Mouse (Mus musculus) layer of hippocampus, postnatal 25 days (tissue): ENCODE measurements around the gene Abcc12. TPM values are rescaled to one million over a fixed set of nuclear protein-coding genes. Genes with fewer than 3 reads are reported as not detected.

Experiments
- DNase-seq, 2 experiments: peaks; one replicate each; pipeline ENCODE4 v3.0.0; 2022; ENCODE audit warnings: mixed read lengths in 2 of 2, low spot score in 1 of 2; ENCODE audit errors: extremely low spot score in 1 of 2
- total RNA-seq, 2 experiments: library from RNA; stranded (reverse); gene quantifications; 2 replicates each; pipeline ENCODE4 v1.2.3; 2021

Abcc12 gene
- total RNA-seq, 2 experiments from 2014 or later, result 0.25 to 0.42 TPM

GRCm38 (mm10) chr8:86527336-86528029, 53.0 kb downstream of the Abcc12 start:
- DNase-seq, result no peak

DNA sequence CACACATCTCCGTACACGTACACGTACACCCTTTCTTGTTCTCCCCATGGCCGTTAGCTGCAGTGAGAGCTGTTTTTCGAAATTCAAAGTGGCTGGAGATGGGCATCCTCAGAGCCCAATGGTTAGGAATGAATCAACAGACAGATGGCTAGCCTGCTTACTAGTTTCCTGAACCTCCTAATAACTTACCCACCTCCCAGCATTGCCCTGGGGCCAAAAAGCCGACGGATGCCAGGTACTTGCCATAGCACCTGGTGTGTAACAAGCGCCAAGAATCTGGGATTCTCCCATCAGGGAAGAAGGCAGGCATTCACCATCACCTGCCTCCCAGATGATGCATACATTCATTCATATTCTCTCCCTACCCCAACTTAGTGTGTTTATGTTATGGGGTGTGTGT, 53.7 kb downstream of the Abcc12 start:
- no peak for DNase-seq

- DNase-seq, result no peak
Measured at GRCm38 (mm10) chr8:86514203-86514602, 66.3 kb downstream of the Abcc12 start.

GRCm38 (mm10) chr8:86512886-86513285, 67.6 kb downstream of the Abcc12 start:
- no peak for DNase-seq

GRCm38 (mm10) chr8:86512131-86512792, 68.2 kb downstream of the Abcc12 start:
- no peak for DNase-seq

- DNase-seq, result no peak
Measured at GRCm38 (mm10) chr8:86501341-86501740, 79.1 kb downstream of the Abcc12 start.

DNA sequence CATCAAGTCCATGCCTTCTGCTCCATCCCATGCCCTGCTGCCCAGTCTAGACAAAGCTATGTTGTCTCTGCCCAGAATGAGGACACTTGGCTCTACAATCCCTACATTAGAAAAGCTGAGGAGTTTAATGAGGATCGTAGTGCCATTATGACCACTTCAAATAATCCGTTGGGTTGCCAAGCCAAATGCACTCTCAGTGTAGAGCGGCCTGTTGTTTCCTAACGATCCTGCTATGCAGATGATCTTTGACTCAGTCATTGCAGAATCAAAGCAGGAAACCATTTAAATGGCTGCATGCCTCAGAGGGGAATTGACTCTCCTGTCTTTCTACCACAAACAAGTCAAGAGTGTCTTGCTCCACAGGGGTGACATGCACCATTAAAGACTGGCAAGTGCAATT, 85.4 kb downstream of the Abcc12 start:
- DNase-seq, result no peak

DNA sequence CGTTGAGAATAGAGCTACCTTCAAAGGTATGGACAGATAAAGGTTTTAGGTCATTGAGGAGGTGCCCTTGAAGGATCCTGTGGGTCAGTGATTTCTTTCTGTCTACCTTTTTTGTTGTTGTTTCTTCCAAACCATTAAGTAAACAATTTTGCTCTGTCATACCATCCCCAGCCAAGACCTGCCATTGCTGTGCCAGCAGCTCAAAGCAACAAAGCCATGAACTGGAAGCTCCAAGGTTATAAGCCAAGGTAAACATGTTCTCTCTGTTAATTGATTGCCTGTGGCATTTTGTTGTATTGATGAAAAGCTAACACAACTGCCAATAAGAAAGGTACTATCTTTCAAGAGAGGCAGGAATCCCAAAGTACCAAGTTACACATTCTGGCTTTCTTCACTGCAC, 86.6 kb downstream of the Abcc12 start:
- DNase-seq, result no peak

DNA sequence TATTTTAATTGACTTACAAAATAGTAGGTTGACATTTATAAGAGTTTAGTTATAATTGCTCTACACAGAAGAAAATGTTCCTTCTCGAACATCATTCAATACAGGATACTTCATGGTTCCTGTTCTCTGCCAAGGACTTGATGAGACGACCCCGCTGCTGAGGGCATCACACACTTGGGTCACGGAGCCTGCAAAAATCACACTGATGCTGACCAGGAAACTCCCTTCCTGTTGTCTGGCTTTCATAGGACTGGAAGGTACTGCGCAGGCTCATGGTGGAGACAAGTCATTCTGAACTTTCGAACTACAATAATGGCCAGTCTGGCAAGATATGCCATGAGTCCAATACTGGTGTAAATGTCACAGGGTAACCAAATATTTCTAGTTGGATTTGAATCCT, 95.1 kb downstream of the Abcc12 start:
- no peak for DNase-seq

DNA sequence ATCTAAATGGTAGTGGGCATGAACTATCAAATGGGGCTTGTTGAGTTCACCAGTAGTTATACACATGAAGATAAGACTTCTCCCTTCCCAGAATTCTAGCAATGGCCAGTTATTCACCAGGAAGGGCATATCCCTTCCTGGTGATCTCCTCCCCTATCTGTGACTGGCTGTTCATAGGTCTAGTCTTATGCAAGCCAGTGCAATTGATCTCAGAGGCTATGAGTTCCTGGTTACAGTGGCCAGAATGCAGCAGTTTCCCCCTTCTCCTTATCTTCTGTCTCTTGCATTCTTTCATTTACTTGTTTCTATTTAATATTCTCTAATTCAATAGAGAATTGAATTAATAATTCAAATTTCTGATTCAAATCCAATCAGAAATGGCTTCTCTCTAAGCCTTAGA, 96.2 kb downstream of the Abcc12 start:
- DNase-seq, result no peak

GRCm38 (mm10) chr8:86482116-86482515, 98.4 kb downstream of the Abcc12 start:
- no peak for DNase-seq

DNA sequence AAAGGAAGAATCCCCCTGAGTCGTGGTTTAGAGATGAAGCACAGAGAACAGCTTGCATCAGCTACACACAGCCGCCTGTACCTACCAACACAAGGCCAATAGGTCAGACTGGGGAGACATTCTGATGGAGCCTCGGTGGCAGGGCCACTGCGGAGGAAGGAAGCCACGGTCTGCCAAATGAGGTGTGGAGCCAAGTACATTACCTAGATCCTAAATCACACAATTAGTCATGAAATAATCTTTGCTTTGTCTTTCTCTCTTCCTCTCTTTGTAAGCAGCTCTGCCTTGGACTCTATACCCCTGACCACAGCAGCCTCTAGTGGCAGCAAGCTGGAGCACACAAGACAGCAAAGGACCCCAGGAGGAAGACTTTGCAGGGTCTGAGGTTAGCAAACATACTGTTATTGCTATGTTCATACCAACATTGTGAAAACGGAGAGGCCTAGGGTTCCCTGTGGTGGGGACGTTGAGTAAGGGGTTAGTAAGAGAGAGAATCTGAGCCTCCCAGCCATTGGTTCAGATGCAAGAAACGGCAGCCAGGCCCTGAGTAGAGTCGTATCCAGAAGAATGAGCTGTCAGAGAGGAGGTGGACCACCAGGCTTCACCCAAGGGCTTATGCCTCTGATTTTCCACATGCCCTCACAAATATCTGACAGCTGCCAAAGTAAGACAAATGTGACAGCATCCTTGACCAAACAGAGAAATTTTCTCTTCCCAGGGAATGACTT, 104.6 kb downstream of the Abcc12 start:
- DNase-seq, result peak; percentile 22 to 54

- DNase-seq, result no peak
Measured at GRCm38 (mm10) chr8:86474461-86474860, 106.0 kb downstream of the Abcc12 start.

- no peak for DNase-seq
Measured at GRCm38 (mm10) chr8:86473121-86473520, 107.4 kb downstream of the Abcc12 start.

GRCm38 (mm10) chr8:86470717-86471116, 109.8 kb downstream of the Abcc12 start:
- no peak for DNase-seq

GRCm38 (mm10) chr8:86463215-86463614, 117.3 kb downstream of the Abcc12 start:
- no peak for DNase-seq

- no peak for DNase-seq
Measured at GRCm38 (mm10) chr8:86460372-86460771, 120.1 kb downstream of the Abcc12 start.

- no peak for DNase-seq
Measured at GRCm38 (mm10) chr8:86453697-86454480, 126.6 kb downstream of the Abcc12 start.

GRCm38 (mm10) chr8:86449870-86450515, 130.5 kb downstream of the Abcc12 start:
- no peak for DNase-seq

DNA sequence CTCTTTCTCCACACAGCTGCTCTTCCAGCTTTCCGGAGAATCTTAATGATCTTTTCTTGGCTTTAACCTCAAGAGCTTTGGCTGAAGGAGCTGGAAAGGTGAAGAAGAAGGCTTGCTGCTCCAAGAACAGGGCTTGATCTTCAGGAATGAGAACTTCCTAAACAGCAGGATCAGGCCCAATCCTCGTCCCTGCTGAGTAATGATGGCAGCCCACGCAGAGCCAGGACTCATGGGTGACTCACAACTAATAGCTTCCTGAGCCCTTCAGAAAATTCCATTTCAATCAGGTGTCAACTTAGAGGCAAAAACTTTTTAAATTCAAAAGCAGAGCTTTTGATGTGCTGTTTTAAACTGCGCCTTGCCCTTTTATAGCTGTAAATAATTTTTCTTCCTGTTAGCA, 135.0 kb downstream of the Abcc12 start:
- no peak for DNase-seq
